Mouse (Mus musculus) erythroid progenitor cell, adult 5-6 weeks (primary cell): ENCODE results near the gene Eif4e. TPM values are rescaled to one million over a fixed set of nuclear protein-coding genes. Genes with fewer than 3 reads are reported as not detected.
"Not testable (repeated sequence)": the region's sequence is repeated elsewhere in the genome, so short reads cannot be mapped to it uniquely, and the experiment has no call there.

ENCODE experiments used
- ATAC-seq: replicated peaks from 2 replicates; pipeline ENCODE4 v1.8.0; 2016; ENCODE audit warnings: moderate number of reproducible peaks, mild to moderate bottlenecking, moderate TSS enrichment, inconsistent platforms; ENCODE audit not compliant: poor library complexity, low FRiP score, severe bottlenecking
- total RNA-seq, 2 experiments: library from RNA; stranded (forward) in 1 of 2; stranded (reverse) in 1 of 2; fragments of 150-400 nt in 1 of 2; fragments of 186-747, 209-891 nt in 1 of 2; gene quantifications; 2 replicates each; pipeline versions ENCODE4 v1.2.3 to v1.2.4; 2015 to 2017; ENCODE audit warnings: low replicate concordance in 2 of 2

Gene Eif4e
- total RNA-seq, 2 experiments from 2014 or later = 97.2 to 176 TPM

DNA sequence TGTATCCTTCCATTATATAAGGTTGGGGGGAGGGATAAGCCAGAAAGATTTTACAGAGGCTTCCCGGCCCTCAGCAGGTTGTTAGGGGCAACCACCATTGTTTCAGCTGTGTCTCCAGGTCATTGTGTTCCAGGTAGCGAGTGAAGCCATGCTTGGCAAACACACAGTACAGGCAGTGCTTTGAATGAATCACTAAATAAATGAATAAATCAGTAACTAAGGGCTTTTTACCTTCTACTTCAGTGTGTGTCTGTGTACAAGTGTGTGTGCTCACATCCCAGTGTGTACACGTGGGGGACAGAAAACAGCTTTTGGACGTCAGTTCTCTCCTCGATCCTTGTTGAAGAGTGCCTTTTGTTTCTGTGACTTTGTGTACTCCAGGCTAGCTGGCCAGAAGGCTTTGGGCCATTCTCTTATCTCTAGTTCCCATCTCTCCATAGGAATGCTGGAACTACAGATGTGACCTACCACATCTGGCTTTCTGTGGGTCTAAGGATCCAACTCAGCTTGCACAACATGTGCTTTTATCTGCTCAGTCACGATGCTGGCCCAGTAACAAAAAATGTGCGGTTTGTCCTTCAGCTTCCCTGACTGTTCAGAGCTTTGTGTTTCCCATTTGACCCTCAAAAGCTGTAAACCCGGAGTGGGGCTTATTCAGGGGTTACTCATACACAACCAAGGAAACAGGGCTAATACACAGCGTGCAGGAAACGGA lies 10.2 kb upstream of the Eif4e start:
- ATAC-seq = no peak

DNA sequence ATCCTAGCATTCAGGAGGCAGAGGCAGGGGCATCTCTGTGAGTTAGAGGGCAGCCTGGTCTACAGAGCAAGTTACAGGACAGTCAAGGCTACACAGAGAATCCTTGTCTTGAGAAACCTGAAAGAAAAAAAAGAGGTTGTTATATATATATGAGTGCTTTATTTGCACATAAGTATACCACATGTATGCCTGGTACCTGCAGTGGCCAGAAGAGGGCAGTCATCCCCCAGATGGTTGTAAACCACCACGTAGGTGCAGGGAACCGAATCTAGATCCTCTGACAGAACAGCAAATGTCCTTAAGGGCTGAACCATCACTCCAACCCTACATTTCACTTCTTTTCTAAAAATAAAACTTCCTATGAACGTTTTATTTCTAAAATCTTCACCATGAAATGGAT lies 8.1 kb upstream of the Eif4e start:
- ATAC-seq = peak; percentile 78

DNA sequence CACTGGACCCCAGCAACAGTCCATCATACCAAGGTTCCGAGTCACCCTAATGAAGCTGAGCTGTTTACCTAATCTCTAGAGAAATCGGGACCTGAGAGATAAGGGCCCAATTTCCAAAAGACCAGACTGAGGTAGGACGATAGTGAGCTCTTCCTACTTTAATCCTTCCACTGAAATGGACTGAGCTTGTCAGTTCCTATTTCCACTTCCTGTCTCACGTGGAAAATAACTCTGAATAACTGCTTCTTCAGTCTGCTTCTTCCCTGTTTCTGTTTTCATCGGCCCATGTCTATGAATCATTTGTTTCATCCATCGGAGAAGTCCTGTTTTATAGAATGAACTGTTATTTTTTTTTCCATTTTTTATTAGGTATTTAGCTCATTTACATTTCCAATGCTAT lies 6.8 kb upstream of the Eif4e start:
- no peak for ATAC-seq

DNA sequence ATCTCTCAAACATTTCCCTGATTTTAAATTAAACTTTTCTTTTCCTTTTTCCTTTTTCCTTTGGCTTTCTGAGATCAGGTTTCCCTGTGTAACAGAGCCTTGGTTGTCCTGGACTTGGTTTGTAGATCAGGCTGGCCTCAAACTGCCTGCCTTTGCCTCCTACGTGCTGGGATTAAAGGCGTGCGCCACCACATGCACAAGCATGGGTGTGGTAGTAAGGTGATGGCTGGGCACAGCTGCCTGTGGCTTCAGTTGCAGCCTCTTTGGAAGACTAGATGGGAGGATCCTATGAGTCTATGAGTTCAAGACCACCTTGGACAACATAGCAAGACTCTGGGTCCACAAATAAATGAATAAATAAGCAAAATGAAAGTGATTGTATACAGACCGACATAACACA lies 2.0 kb upstream of the Eif4e start:
- no peak for ATAC-seq

DNA sequence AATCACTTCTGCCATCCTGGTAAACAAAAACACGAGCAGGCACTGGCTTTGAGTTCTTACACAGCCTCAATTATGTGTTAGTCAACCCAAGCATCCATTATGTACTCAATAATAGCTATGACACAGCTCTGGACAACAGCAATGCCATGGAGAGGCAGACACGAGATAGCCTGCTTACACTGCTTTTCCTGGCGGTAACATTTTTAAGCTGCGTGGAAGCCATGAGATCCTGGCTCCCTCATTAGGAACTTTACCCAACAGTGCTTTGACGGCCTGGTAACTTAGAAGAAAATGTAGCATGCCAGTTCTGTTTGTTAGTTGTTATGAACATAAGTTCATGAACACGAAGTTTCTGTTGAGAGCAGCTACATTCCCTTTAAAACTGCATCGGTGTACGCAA lies 485 bp upstream of the Eif4e start:
- ATAC-seq = no peak

DNA sequence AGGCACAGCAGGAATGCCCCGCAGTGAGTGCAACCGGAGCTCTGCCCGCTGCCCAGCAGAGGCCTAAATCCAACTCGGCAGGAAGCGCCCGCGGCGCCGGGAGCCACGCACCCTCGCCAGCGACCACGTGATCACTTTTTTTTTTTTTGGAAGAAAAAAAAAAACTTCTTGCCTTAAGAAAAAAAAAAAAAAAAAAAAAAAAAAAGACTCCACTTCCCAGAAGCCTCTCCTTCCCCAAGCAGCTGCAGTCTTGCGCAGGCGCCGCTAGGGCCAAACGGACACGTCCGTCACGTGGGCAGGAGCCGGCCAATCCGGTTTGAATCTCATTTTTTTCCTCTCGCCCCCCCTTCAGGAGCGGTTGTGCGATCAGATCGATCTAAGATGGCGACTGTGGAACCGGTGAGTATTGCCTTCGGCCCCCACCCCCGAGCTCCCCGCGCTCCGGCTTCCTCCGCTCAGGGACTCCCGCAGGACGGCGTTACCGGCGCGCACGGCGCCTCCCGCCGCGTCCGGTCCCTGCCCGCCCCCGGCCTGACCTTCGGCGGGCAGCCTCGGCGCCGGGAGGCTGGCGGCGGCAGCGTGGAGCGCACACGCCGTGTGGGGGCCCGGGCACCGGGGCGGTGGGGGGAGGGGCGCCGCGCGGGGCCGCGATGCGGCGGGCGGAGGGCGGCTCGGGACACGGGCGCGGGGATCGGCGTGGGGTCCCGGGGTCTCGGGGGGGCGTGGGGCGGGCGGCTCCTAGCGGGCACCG lies 1.1 kb downstream of the Eif4e start:
- peak; percentile 91 for ATAC-seq

DNA sequence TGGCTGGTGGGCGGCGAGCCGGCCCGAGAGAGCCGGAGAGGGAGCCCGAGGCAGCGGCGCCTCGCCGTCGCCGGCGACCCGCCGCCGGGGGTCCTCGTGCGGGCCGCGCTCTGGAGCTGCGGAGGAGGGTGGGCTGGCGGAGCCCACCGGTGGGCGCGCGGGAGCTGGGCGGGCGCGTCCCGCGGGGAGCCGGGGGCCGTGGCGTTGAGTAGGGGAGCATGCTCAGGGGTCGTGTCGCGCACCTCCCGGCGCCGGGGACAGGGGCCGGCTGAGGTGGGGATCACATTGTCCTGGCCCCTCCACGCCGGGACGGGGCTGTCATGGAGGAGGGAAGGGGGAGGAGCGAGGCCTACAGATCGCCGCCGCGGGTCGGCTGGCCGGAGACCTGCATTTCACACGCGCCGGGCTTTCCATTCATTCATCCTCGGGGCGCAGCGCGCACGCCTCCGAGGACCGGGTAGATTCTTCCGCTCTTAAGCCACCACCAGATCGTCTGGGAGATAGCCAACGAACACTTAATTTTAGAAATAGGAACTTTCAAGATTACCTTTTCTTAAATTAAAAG lies 1.8 kb downstream of the Eif4e start:
- peak; percentile 63 for ATAC-seq

DNA sequence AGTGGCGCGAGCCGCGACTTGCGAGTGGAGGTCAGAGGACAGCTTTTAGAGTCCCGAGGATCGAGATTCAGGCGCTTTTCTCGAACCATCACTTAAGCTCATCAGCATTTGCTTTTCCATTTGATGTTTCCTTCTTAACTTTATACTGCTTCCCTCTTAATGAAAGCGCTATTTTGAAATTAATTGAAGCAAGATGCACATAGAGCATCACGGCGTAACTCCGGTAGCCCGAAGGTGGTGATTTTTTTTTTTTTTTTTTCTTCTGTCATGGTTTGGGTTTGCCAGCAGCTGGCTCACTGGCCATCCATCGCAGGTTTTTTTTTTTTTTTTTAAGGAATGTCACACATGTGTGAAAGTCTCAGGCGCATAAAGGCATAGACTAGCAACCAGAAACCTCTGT lies 2.3 kb downstream of the Eif4e start:
- no peak for ATAC-seq

DNA sequence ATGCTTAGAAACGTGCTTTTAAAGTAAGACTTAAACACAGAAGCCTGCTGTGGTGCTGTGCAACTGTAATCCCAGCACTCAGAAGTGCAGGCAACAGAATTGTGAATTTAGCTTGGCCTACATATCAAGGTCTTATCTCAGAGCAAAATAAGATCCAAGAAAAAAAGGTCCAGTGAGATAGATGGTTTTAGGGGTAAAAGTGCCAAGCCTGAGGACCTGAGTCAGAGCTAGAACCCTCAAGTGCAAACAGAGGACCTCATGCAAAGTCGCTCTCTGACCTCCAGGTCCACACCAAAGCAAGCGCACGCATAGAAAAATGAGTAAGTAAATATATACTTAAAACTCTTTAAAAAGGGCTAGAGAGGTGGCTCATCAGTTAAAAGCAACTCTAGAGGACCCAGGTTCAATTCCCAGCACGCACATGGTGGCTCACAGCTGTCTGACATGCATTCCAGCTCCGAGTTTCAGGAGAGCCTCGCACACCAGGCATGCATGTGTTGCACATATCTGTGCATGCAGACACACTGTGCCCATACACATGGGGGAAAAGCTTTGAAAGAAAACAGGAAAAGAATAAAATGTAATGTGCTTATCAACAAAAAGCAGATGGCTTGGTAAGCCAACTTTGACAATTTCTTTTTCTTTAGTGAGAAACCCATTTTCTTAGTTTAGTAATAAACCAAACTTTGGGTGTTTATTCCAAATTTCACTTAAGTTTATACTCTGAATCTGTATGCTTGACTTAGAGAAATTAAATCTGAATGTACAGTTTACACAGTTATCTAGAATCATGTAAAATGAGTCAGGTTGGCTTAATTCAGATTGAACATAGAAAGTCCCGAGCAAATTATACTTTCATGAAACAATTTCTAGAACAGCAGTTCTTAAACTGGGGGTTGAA lies 4.8 kb downstream of the Eif4e start:
- ATAC-seq = no peak

DNA sequence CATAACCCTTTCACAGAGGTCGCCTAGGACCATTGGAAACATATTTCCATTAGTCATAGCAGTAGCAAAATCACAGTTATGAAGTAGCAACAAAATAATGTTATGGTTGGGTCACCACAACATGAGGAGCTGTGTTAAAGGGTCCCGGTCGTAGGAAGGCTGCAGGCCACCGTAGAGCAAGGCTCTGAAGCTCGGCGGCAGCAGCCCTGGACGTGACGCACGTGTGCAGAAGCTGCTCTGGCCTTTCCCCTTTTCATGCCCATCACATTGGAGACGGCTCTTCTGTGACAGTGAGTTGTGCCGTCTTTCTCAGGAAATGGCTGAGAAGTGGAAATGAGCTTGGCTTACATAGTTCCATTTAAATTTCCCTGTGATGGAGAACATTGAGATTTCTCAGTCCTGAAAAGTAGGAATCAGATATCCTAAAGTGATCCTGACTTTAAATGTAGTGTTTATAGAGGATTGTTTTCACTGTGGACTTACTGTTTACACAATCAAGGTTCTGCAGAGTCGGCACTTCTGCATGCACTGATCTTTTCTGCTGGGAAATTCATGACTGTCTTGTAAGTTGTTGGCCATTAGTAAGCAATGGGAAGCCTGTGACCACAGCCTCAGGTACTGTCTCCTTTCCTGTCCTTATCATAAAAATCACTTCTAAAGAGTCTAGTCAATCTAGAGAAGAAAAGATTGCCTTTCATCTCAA lies 5.7 kb downstream of the Eif4e start:
- no peak for ATAC-seq

DNA sequence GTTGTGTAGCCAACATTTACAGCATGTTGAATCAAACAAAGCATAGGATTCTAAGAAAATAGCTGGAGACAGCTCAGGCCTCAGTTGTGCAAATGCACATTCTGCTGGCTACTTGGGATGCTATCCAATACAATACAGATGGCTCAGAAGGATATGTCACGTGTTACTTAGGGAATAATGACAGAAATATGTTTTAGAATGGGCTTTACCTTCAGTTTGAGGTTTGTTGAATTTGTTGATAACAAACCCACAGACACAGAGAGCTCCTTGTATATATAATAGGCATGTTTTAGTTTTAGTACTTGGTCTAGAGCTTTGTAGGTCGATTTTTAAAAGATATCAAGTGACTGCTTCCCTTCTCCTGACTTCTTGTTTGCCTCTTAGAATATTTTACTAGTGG lies 6.8 kb downstream of the Eif4e start:
- ATAC-seq = no peak

DNA sequence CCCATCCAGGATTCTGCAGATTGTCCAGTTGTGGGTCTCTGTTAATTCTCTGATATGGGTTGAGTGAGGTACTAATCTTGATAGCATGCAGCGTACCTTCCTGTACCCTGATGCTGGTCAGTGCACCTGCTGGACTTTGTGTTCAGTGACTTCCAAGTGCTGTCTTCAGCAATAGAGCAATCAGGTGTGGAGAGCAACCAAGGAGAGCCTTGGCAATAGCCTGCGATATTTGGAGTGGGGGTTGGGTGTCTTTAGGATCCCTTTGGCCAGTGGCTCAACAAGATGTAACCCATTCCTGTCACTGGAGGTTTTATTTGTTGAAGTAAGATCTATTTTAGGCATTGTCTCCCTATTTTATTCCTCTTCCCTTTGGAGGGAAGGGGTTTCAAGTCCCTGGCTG lies 10.1 kb downstream of the Eif4e start:
- no peak for ATAC-seq

DNA sequence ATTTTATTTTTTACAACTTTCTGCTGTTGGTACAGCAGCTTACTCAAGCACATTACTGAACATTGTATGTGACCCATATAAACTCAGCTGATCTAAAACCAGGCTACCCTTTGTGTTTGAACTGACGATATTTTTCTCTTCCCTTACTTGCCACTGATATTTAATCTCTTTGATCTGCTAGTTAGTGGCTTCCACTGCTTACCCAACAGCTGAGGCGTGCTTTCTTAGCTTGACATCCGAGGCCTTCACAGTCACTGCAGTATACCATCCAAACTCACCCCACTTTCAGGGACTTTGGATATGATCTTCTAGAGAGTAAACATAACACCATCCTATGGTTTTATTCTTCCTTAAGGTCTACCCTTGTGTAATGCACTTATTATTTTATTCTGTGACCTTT lies 16.6 kb downstream of the Eif4e start:
- 0 out of 2 replicates have a peak, but pooled peaks have one; percentile 15 for ATAC-seq

DNA sequence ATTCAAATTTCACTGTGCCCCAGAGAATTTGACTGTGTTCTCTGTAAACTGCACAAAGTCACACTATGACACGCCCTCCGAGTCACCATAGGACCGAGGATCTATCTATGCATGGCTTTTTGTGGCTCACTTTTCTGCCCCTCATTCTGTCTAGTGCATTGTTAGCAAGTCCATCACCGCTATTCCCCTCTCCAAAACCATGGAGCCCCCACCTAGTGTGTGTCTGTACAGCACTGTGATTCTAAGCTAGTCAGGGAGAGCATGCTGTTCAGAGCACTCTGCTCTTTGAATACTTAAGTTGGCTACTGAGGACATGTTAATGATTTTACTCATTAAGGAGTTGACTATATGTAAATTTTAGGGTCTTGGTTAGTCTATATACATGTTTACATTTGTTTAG lies 18.1 kb downstream of the Eif4e start:
- ATAC-seq = no peak

DNA sequence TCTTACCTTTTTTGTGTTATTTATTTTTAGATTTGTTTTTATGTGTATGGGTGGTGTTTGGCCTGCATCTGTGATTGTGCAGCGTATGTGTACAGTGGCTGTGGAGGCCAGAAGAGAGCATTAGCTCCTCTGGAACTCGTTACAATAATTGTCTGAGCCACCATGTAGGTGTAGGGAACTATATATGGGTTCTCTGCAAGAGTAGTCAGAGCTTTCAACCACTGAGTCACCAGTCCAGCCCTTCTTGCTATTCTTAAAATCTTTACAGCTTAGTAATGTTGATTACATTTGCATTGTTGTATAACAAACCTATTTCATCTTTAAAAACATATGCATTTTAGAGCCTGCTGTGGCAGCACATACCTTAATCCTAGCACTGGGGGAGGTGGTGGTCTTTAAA lies 20.7 kb downstream of the Eif4e start:
- no peak for ATAC-seq

DNA sequence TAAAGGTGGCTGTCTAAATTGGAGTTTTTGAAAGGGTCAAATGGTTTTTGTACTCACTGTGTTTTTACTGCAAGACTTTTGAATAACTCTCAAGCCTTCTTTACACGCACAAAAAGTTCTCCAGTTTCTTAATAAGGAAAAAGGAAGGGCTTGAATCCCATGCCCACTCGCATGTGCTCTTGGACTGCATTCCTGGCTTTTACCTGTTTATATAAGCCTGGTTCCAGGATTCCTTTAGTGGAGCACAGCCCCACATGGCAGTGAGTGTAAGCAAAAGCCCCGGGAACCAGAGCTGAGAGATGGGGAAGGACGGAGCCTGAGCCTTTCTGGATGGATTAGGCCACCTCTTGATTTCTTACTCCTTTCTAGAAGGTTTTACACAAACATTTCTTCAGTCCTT lies 23.1 kb downstream of the Eif4e start:
- no peak for ATAC-seq

DNA sequence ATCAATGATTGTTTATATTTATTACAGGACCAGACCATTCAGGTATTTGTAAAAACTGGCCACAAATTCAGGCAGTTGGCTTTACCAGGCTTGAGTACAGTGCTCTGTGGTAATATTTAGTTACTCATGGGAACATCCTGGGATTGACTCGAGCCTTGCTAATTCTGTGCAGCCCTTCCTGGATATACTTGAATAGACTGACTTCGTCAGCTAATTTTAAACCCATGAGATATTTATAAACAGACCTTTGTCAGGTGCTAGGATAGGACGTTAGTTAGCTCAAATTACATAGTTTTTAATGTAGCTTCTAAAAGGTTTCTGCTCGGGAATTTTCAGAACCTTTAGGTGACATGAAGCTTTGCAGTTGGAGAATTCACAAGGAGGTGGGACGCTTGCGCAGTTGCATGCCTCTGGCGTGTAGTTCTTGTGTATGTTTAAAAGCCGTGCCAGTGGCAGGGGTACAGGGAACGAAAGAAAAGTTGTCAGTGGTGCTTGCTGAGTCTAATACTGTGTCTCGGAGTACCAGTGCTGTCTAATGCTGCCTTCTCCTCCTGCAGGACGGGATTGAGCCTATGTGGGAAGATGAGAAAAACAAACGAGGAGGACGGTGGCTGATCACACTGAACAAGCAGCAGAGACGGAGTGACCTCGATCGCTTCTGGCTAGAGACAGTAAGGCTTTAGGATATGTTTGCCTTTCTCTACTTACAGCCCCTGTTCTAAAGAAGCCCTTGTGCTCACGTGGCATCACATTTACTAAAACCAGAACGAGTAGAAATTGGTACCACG lies 24.6 kb downstream of the Eif4e start:
- no peak for ATAC-seq

DNA sequence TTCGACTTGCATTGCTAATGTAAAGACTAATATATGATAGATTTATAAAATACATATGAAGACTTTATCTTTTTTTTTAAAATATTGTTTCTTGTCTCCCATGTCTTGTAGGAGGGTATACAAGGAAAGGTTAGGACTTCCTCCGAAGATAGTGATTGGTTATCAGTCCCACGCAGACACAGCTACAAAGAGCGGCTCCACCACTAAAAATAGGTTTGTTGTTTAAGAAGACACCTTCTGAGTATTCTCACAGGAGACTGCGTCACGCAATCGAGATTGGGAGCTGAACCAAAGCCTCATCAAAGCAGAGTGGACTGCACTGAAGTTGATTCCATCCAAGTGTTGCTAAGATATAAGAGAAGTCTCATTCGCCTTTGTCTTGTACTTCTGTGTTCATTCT lies 29.3 kb downstream of the Eif4e start:
- not testable (repeated sequence) for ATAC-seq

DNA sequence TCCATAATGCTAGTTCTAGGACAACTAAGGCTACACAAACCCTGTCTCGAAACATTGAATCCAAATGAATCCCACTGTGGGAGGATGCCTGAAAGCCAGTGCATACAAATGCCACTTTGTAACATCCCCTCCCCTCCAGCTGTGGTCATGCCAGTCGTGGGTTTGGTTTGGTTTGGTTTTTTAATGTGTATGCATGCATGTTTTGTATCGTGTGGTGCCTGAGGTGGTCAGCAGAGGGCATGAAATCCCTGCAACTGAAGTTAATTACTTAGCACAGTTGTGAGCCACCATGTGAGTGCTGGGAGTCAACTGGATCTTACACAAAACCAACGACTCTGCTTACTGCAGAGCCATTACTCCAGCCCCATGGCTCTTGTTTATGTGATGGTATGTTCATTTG lies 32.5 kb downstream of the Eif4e start:
- ATAC-seq = no peak
